Mouse (Mus musculus) lung, postnatal 4 days (tissue): ENCODE measurements at regions not wholly inside any gene's neighbourhood (a gene's known extent, or its start where the extent isn't known, plus 50 kb on each side); places are given as distances from the start of the nearest gene placed in this dataset.

Source experiments
- DNase-seq, 2 experiments: peaks; one replicate each; pipeline ENCODE4 v3.0.0; 2021

DNA sequence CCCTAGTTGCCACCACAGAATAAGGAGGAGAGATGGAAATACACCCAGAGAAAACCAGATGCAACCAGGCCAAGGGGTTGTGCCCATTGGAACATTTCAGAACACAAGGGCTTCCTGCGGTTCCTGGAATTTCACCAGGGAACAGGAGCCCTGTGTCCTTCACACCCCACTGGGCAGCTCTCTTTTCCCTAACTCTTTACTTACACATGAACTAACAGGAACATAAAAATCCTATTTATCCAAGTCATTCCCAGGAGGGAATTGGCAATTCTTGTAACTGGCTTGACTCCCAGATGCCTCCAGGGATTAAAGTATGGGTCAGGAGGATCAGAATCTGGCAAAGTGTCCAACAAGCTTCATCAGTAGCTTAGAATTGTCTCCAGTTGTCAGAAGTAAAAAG, 62.2 kb upstream of the Glycam1 start:
- peak in 1 of 2 experiments; percentile 41 for DNase-seq
